Mouse (Mus musculus): Measurements from ENCODE around the gene Zfp287. TPM values are rescaled to one million over a fixed set of nuclear protein-coding genes. Genes with fewer than 3 reads are reported as not detected.
"Not testable (repeated sequence)": the region's sequence is repeated elsewhere in the genome, so short reads cannot be mapped to it uniquely, and the experiment has no call there.

Gene Zfp287
- total and polyA plus RNA-seq, 2 experiments from 2014 or later, result 12.8 to 16.2 TPM

- no peaks in the 10 kb centered on the region for H3K27me3 ChIP-seq (ENCODE audit: insufficient read depth, low read length)
- peak; percentile 98 for ATAC-seq
- H3K4me3 ChIP-seq (ENCODE audit: low read length), result peak overlapping the region; percentile 32
- H3K9ac ChIP-seq (replicated peaks; ENCODE audit: low read length), result peak overlapping the region; percentile 39
- WGBS, result 6% methylated on average over 36 of the region's 36 CpGs
- TF ChIP-seq CTCF (IDR thresholded peaks at IDR 0.05; ENCODE audit: low read depth), result peak; percentile 98
- H3K27ac ChIP-seq, result no peak overlapping the region; the same call in 1 of the 2 replicates
- H3K36me3 ChIP-seq (ENCODE audit: insufficient read depth, low read length), result no peaks in the 10 kb centered on the region
- peak; percentile 96 for DNase-seq (ENCODE audit: low spot score)
- no peaks in the 10 kb centered on the region for H3K9me3 ChIP-seq (ENCODE audit: low read length)
- H3K4me1 ChIP-seq (ENCODE audit: insufficient read depth, low read length), result no peaks in the 10 kb centered on the region
- peak overlapping the region; percentile 58 for H3K4me2 ChIP-seq (ENCODE audit: low read depth, low read length)
Observed at GRCm38 (mm10) chr11:62756456-62757142, 24.9 kb upstream of the Zfp287 start.

- ATAC-seq (no peak), DNase-seq (ENCODE audit: low spot score) (no peak)
- H3K4me1 ChIP-seq (ENCODE audit: insufficient read depth, low read length), result no peaks in the 10 kb centered on the region
- no peak within 1 kb of the TSS for H3K4me3 ChIP-seq (ENCODE audit: low read length)
- H3K36me3 ChIP-seq (ENCODE audit: insufficient read depth, low read length), result no peaks in the 10 kb centered on the region
- no peak within 1 kb of the TSS for H3K27ac ChIP-seq
- H3K9me3 ChIP-seq (ENCODE audit: low read length), result no peaks in the 10 kb centered on the region
- H3K4me2 ChIP-seq (ENCODE audit: low read depth, low read length), result no peak within 1 kb of the TSS
- WGBS, result 87% methylated on average over 8 of the region's 8 CpGs
- TF ChIP-seq CTCF (IDR thresholded peaks at IDR 0.05; ENCODE audit: low read depth), result no peak
- H3K9ac ChIP-seq (replicated peaks; ENCODE audit: low read length), result no peak within 1 kb of the TSS
- H3K27me3 ChIP-seq (ENCODE audit: insufficient read depth, low read length), result no peaks in the 10 kb centered on the region
Observed at GRCm38 (mm10) chr11:62752780-62753179, 21.1 kb upstream of the Zfp287 start, which contains the start of gene Gm10428. Gene Gm10428, plus strand, starts transcription at chr11:62753100.

DNA sequence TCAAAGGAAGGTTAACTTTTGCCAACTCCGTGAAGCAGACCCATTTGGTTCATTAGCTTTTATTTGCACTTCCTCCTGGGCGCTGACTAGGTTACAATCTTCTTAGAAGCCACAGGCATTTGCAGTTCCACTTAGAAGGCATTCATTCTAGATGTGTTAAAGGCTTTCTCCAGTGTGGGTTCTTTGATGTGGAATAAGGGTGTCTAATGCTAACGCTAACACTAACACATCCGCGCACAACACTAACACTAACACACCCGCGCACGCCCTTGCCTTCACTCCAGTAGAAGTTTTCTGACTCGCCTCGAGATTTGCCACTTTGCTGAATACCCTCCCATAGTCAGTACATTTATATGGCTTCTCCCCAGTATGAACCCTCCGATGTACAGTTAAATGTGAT is 20.5 kb upstream of the Zfp287 start:
- no peak for DNase-seq (ENCODE audit: low spot score)
- Histone ChIP-seq H3K36me3 (ENCODE audit: insufficient read depth, low read length) (no peaks in the 10 kb centered on the region), H3K27ac (no peak overlapping the region), H3K4me3 (ENCODE audit: low read length) (no peak overlapping the region), H3K9me3 (ENCODE audit: low read length) (no peaks in the 10 kb centered on the region), H3K9ac (replicated peaks; ENCODE audit: low read length) (no peak overlapping the region), H3K4me2 (ENCODE audit: low read depth, low read length) (no peak overlapping the region), H3K4me1 (ENCODE audit: insufficient read depth, low read length) (no peaks in the 10 kb centered on the region), H3K27me3 (ENCODE audit: insufficient read depth, low read length) (no peaks in the 10 kb centered on the region)
- WGBS, result 78% methylated on average over 11 of the region's 11 CpGs
- no peak for ATAC-seq
- no peak for TF ChIP-seq CTCF (IDR thresholded peaks at IDR 0.05; ENCODE audit: low read depth)

DNA sequence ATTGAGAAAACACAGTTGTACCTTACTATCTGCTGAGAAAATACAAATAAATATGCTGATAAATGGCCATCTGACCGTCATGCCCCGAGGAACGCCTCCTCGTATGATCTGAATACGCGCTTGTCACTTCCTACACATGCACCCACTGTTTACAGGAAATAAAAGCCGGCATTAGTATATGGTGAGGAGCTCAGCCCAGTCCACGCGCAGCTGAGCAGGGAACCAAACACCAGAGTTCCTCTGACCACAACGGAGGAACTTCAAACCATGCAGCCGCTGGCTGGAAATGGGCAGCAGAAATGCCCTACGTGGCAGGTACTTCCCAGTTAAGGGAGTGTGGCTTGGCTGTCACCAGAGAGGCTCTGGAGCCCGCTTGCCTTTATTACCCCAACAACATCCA is 17.7 kb upstream of the Zfp287 start:
- H3K36me3 ChIP-seq (ENCODE audit: insufficient read depth, low read length); H3K9ac ChIP-seq (replicated peaks; ENCODE audit: low read length); H3K27me3 ChIP-seq (ENCODE audit: insufficient read depth, low read length); H3K4me3 ChIP-seq (ENCODE audit: low read length); ATAC-seq; H3K4me1 ChIP-seq (ENCODE audit: insufficient read depth, low read length); H3K4me2 ChIP-seq (ENCODE audit: low read depth, low read length); H3K9me3 ChIP-seq (ENCODE audit: low read length); H3K27ac ChIP-seq; DNase-seq (ENCODE audit: low spot score): not testable (repeated sequence)
- 94% methylated on average over 13 of the region's 13 CpGs for WGBS

GRCm38 (mm10) chr11:62748062-62748461 is 16.4 kb upstream of the Zfp287 start:
- Histone ChIP-seq H3K36me3 (ENCODE audit: insufficient read depth, low read length) (no peaks in the 10 kb centered on the region), H3K9me3 (ENCODE audit: low read length) (no peaks in the 10 kb centered on the region), H3K9ac (replicated peaks; ENCODE audit: low read length) (no peak overlapping the region), H3K4me3 (ENCODE audit: low read length) (no peak overlapping the region), H3K27me3 (ENCODE audit: insufficient read depth, low read length) (no peaks in the 10 kb centered on the region), H3K4me1 (ENCODE audit: insufficient read depth, low read length) (no peaks in the 10 kb centered on the region), H3K4me2 (ENCODE audit: low read depth, low read length) (no peak overlapping the region), H3K27ac (no peak overlapping the region)
- TF ChIP-seq CTCF (IDR thresholded peaks at IDR 0.05; ENCODE audit: low read depth), result no peak
- WGBS, result 71% methylated on average over 4 of the region's 4 CpGs
- DNase-seq (ENCODE audit: low spot score) (no peak), ATAC-seq (no peak)

DNA sequence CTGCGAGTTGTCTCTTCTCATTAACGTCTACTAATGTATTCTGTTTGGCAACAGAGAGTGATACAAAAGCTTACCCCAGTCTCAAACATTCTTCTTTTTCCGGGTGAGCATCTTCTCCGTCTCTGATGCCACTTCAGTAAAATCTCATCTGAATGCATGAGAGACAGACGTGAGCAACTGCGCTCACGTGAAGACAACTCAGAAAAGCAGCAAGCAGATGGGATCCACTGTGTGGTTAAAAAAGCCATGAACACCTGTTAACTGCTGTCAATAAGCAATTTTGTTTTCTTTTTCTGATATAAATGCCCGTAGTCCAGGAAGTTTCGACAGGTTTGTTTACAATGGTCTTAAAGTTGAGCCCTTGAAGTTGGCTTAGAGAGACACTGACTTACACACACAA is 15.5 kb upstream of the Zfp287 start:
- WGBS, result 74% methylated on average over 9 of the region's 9 CpGs
- Histone ChIP-seq H3K9me3 (ENCODE audit: low read length) (no peaks in the 10 kb centered on the region), H3K4me2 (ENCODE audit: low read depth, low read length) (no peak overlapping the region), H3K9ac (replicated peaks; ENCODE audit: low read length) (no peak overlapping the region), H3K4me3 (ENCODE audit: low read length) (no peak overlapping the region), H3K27me3 (ENCODE audit: insufficient read depth, low read length) (no peaks in the 10 kb centered on the region), H3K4me1 (ENCODE audit: insufficient read depth, low read length) (no peaks in the 10 kb centered on the region), H3K36me3 (ENCODE audit: insufficient read depth, low read length) (no peaks in the 10 kb centered on the region), H3K27ac (no peak overlapping the region)
- no peak for TF ChIP-seq CTCF (IDR thresholded peaks at IDR 0.05; ENCODE audit: low read depth)
- DNase-seq (ENCODE audit: low spot score) (no peak), ATAC-seq (no peak)

GRCm38 (mm10) chr11:62746001-62746533 is 14.4 kb upstream of the Zfp287 start:
- peak overlapping the region; percentile 38 for H3K4me3 ChIP-seq (ENCODE audit: low read length)
- H3K4me1 ChIP-seq (ENCODE audit: insufficient read depth, low read length), result no peaks in the 10 kb centered on the region
- peak; percentile 78 for DNase-seq (ENCODE audit: low spot score)
- peak; percentile 58 for TF ChIP-seq CTCF (IDR thresholded peaks at IDR 0.05; ENCODE audit: low read depth)
- ATAC-seq, result peak; percentile 88
- H3K27me3 ChIP-seq (ENCODE audit: insufficient read depth, low read length), result no peaks in the 10 kb centered on the region
- peak overlapping the region; percentile 45 for H3K9ac ChIP-seq (replicated peaks; ENCODE audit: low read length)
- H3K4me2 ChIP-seq (ENCODE audit: low read depth, low read length), result peak overlapping the region; percentile 61
- peak overlapping the region; percentile 49; the same call in 1 of the 2 replicates for H3K27ac ChIP-seq
- H3K36me3 ChIP-seq (ENCODE audit: insufficient read depth, low read length), result no peaks in the 10 kb centered on the region
- H3K9me3 ChIP-seq (ENCODE audit: low read length), result no peaks in the 10 kb centered on the region
- 1% methylated on average over 27 of the region's 27 CpGs for WGBS

Measured in hindbrain, postnatal 0 days (tissue).